Comparison of ENCODE assay signal across 16 mouse cellular contexts in genomic region chr8:124235536-124235935, GRCm38 (mm10).
"Had no signal": no experiment of that assay in that cellular context is flagged by ENCODE, and none has a peak within 500 bp of the region (broad histone marks: within the 10 kb centered on the region; RNA-seq: fewer than 3 reads in every experiment).

No protein-coding gene starts in this region.

- H3K27ac ChIP-seq: limb, embryonic 12.5 days; limb, embryonic 15.5 days; liver, embryonic 14.5 days; midbrain, embryonic 10.5 days; midbrain, embryonic 13.5 days; neural tube, embryonic 13.5 days had no signal

- DNase-seq: kidney, postnatal 14 days; kidney, postnatal 4 days; left cerebral cortex, postnatal 4 days; liver, postnatal 0 days; lung, embryonic 14.5 days; lung, postnatal 14 days; lung, postnatal 4 days; thymus, adult 18-20 months; thymus, postnatal 36 days had no signal

- H3K4me3 ChIP-seq: limb, embryonic 12.5 days; limb, embryonic 15.5 days; midbrain, embryonic 10.5 days; midbrain, embryonic 13.5 days; myocyte; neural tube, embryonic 13.5 days had no signal
